Mouse (Mus musculus) olfactory bulb, adult 2 months (tissue): ENCODE measurements at regions not wholly inside any gene's neighbourhood (a gene's known extent, or its start where the extent isn't known, plus 50 kb on each side); places are given as distances from the start of the nearest gene placed in this dataset.

Experiments
- CTCF ChIP-seq: fragments of 200-500 bp; IDR thresholded peaks from 2 replicates; pipeline ENCODE4 v1.5.1; 2012; ENCODE audit warnings: low read depth, mild to moderate bottlenecking, low read length, moderate library complexity; ENCODE audit not compliant: insufficient read depth
- POLR2A ChIP-seq: fragments of 200-500 bp; IDR thresholded peaks from 2 replicates; pipeline ENCODE4 v1.6.1; 2012; ENCODE audit warnings: mild to moderate bottlenecking, low read depth, low read length, moderate library complexity; ENCODE audit not compliant: insufficient read depth

DNA sequence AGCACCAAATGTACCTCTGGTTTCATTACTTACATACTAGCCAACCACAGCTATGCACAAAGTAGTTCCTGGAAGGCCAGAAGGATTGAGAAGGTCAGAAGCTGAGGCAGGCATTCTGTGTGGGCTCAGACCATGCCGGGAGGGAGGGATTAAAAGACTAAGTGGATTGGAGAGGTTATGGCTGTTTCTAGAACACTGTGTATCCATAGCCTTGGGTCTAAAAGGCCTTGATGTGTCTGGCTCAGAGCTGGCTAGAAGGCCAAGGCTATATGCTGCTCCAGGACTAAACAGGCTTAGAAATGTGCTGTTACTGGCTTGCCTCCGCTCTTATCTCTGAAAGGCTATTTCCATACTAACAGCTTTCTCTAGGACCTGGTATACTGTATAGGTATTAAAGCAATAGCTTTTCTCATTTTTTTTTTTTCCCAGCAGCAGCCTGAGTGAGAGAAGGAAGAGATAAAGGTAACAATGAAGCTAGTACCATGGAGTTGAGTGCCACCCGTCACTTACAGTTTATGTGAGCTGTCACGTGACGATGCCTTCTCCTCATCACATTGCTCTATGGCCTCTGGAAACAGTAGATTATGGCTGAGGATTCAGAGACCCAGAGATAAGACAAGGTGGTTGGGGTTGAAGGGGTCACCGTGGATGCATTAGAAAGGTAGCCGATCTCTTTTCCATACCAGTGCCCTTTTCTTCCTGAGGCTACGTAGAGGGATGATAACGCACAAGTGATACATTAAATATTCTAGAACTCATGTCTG, 59.4 kb upstream of the Fshb start:
- no peak for TF ChIP-seq POLR2A
- TF ChIP-seq CTCF, result no peak
